Mouse (Mus musculus) forelimb bud, embryonic 11.5 days (tissue): ENCODE results near the gene Rnf141.

Experiments used
- DNase-seq: peaks from one replicate; pipeline ENCODE4 v3.0.0-alpha.2; 2012; ENCODE audit warnings: low read depth, low spot score

Rnf141 gene

DNA sequence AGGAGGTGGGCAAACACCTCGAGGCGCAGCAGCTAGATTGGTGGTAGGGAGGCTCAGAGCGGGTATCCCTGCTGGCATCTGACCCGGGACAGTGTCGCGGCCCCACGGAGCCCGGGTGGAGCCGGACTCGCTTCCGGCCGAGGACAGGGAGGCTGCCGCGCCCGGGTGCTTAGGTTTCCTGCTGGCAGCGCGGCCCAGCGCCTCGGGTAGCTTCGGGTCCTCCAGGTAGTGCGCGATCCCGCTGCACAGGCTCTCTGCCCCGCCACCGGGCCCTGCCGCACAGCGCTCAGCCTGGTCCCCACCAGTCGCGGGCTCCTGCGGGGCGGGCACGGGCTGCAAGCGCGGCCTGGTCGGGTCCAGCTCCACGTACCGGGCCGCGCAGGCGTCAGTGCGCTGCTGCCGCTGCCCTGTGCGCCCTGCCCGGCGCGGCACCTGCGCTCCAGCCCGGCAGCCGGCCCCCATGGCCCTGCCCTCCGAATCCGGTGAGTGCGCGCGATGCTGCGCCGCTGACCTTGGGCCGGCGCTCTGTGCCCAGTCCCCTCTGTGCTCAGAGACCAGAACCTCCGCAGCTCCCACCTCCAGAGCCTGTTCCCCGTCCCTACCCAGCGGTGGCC is 75.7 kb downstream of the Rnf141 start:
- DNase-seq = no peak

DNA sequence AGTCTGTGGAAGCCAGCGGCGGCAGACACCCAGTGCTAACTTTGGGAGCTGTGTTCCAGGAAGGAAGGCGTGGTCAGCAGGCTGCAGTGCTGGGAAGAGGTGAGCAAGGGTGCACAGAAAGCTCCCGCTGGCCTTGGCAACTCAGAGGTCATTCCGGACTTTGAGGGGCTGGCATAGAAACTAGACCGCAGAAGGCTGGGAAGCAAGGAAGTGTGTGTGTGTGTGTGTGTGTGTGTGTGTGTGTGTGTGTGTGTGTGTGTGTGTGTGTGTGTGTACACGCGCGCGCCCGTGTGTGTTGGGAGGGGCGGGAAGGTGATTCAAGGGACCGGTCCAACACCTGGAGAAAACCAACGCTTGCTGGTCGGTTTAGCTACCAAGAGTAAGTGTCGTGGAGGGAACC is 76.3 kb downstream of the Rnf141 start, which contains the start of gene Ampd3:
TSS of gene Ampd3 (plus strand) at position 206 of the 400 bp plus-strand sequence.
- DNase-seq = no peak

DNA sequence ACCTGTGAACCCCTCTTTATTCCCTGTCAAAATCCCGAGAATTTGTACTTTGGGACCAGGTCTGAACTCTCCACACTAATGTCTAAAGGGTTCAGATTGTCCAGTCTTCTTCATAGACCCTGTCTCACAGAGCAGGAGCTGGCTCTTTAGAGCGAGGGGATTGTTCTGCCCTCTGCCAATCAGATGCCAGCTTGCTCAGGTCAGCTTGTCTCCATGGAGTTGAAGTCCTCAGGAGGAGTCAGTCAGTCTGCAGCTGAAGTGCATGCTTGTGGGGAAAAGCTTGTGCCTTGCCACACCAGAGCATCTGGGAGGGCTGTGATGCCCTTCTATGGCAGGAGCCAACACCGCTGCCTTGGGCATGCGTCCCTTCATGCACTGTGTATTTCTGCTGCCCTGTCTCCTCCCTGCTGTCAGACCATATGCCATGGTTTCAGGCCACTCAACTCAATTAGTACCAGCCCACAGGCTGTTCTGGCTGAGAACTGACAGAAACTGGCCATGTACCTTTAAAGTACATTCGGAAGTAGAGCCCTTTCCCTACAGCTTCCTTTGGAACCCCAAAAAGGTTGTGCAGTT is 81.6 kb downstream of the Rnf141 start:
- DNase-seq = no peak

DNA sequence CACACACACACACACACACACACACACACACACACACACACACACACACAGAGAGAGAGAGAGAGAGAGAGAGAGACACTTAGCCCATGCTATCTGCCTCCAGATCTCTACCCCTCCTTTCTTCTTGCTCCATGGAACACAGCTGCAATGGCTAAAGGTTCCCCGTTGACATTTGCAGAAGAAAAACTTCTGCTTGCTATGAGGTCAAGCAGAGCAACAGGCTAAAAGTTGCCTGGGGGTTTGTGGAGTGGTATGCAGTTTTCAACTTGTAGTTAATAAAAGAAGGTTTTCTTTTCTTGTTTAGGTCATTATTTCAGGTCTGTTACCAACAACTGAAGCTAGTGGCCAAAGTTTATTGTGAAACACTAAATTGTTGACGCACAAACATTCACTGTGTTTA is 87.8 kb downstream of the Rnf141 start:
- DNase-seq = no peak

DNA sequence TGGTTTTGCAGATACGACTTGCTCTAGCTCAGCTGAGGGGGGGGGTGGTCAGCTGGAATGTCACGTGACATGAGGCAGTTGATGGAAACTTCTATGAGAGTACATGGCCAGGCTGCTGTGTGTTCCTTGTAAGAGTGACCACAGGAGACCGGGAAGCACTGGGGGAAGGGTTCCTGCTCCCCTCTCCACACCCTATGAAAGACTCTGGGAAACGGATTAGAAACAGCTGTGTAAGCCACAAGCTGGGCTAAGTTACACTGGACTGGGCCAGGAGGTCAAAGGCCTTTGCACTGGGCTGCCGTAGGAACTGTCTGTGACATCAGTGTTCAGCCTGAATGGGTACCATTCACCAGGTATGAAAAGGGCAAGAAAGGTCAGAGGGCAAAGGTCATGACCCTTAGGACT is 90.3 kb downstream of the Rnf141 start:
- DNase-seq = peak; percentile 51

DNA sequence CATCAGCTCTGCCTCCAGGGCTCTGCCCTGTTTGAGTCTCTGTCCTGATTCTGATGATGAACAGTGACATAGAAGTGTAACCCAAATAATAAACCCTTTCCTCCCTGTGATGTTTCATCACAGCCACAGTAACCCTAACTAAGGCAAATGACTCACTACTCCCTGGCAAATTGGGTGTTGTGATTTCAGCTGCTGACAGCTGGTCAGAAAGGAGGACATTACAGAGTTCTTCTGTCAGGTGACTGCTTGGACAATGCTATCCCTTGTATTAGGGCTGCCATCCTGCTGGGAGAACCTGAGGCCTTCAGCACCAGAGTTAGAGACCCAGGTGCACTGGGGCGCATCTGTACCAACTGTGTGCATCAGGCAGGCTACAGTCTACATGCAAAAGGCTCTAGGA is 90.9 kb downstream of the Rnf141 start:
- DNase-seq = no peak

DNA sequence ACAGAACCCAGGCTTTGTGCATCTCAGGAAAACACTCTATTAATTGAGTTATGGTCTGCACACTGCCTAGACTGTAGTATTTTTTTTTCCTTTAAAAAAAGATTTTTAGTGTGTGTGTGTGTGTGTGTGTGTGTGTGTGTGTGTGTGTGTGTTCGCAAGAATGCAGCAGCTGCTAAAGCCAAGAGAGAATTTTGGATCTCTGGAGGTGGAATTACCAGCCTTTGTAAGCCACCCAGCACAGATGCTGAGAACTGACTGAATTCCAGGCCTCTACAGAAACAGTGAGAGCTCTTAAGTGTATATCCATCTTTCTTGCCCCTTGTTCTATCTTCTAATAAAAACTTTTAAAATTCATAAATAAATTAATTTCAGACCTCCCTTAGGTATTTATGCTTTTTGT is 92.6 kb downstream of the Rnf141 start:
- no peak for DNase-seq

DNA sequence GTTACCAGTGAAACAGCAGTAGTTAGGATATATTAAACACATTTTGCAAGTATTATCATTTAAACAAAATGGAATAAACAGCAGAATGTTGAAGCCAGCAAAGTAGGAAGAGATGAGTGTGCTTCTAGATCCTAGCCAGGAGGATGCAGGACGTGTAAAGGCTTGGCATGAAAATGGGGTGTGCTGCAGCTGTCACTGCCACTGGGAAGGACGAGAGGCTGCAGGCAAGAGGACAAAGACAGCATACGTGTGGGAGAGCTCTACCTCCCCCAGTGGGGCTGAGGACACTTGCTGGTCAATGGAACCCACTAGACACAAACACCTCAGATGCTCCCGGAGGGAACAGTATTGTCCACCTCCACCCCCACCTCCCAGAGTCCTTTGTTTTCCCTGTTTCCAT is 93.4 kb downstream of the Rnf141 start:
- DNase-seq = no peak
